Mouse (Mus musculus) lung, adult 2 months (tissue): Measurements from ENCODE around the gene Tmem18.

Experiments used
- CTCF ChIP-seq: fragments of 200-500 bp; IDR thresholded peaks from 2 replicates; pipeline ENCODE4 v1.5.1; 2011; ENCODE audit warnings: mild to moderate bottlenecking, low read length, control low read depth; ENCODE audit not compliant: insufficient read depth
- POLR2A ChIP-seq: fragments of 200-500 bp; IDR thresholded peaks from 2 replicates; pipeline ENCODE4 v1.6.1; 2011; ENCODE audit warnings: low read depth, mild to moderate bottlenecking, control low read depth, low read length, borderline replicate concordance; ENCODE audit errors: extremely low read depth

DNA sequence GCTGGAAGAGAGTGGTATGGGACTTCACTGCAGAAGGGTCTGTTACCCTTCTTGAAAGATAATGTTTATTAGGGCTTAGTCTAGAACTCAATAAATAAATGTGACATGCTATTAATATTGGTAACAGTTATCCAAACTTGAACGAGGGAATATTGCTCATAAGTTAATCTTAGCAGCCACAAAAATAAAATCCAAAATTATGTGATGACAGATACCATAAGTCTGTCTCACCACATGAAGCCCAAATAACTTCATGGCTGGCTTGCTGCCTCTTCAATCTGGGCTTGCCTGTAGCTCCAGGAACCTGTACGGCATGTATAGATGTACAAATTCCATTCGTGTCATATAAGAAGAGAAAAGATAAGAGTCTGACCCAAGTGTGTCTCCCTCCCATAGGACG is 12.2 kb upstream of the Tmem18 start:
- TF ChIP-seq POLR2A = no peak
- TF ChIP-seq CTCF = no peak
